Mouse (Mus musculus) spleen, embryonic (tissue): ENCODE results near the gene Ifne.

Source experiments
- CTCF ChIA-PET: fragments of 350-600 bp; sonication (Branson Sonifier 250); formaldehyde crosslinking; loops from one replicate; lab custom pipeline; 2022; lab: Charles Lee

Ifne gene

DNA sequence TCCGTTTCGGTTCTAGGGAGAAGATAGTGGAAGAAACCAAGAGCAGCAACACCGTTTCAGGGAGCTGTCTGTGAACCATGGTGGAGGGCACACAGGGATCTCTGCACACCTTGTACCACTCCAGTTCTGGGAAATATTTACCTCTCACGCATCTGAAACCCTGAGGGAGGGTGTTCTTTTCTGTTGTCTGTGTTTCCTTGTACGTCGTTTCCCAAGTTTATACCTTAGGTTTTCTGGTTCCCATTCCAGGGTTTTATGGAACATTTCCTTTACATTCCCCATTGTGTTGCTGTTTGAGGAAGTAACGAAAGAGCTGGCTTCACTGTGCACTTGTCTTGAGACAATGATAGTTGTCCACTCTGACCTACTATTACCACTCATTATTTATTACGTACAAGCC, at the start of gene Ifne:
Ifne (minus strand) TSS at position 101 of the 400 bp plus-strand sequence.
- CTCF ChIA-PET: interaction anchor here (0.6 kb wide), 1 partner anchor 259 kb away, joined by 5 read pairs; no protein-coding TSS in a partner anchor

DNA sequence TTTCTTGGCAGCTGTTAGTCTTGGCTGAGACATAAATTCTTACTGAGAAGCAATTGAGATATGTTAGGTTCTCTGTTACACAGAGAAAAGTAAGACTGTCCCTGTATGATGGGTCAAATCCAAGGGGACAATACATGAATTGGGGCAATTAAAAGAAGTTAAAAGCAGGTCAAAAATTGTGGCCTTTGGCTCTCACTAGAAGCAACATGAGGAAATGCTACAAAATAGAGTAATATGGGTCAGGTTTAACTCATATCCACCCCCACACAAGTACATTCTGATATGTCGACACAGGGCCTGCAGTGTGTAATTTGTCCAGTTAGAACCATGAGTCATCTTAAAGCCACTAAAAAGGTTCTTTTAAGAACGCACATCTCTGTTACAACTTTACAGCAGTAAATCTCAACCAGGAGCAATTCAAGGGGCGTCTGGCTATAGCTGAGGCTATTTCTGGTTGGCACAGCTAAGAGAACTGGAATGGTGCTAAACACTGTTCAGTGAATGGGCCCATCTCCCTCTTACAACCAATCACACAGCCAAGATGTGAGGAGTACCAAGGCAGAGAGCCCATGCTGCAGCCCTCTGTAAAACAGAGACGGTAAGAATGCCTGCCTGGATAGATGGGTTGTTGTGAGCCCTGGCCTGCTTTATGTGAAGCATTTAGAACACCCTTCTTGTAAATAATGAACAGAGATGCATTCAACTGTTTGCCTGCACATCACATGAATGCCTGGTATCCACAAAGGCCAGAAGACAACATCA, 48.5 kb upstream of the Ifne start:
- CTCF ChIA-PET: no interaction called here

DNA sequence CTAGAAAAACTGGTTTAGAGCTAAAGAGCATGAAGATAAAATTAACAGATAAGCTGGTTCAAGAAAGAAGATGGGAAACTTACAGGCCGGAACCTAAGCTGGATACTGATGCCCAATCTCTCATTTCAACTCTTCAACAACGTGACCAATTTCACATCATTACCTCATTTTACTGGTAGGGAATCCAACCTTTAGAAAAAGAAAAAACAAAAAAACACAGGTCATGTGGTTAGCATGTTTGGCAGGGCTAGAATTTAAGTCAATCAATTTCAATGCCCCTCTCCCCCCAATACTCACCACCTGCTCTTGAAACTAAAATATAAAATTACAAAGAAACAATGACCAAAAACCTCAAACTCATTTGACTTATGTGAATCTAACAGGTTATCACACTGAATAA, 47.8 kb upstream of the Ifne start:
- CTCF ChIA-PET: no interaction called here

DNA sequence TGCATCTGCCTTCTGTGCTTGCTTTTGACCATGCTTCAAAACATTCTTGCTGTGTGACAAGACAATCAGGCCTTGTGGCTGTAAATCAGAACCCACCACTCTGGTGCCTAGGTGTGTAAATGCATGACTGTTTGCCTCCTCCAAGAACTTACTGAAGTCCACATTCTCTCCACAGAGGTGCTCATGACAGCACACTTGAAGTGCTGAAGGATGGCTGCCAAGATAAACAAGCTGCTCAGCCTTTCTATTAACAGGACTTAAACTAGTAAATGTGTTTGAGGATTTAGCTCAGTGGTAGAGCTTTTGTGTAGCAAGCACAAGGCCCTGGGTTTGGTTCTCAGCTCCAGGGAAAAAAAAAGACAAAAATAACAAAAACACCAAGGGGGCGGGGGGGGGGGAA, 46.6 kb upstream of the Ifne start:
- CTCF ChIA-PET: no interaction called here

DNA sequence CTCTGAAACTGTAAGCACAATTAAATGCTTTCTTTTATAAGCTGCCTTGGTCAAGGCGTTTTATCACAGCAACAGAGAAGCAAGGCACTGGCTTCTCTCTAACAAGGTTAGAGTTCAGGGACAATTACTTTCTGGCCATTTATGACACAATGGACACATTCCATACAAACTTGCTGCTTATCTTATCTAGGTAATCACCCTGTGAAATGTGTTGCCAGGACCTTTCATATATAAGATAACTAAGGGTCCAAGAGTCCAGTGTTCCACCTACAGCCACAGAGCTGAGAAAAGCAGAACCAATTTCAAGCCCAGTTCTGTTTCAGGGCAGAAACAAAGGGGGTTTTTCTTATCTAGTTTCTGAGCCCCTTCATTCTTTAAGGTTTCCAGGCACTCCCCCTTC, 46.1 kb upstream of the Ifne start:
- CTCF ChIA-PET: no interaction called here

DNA sequence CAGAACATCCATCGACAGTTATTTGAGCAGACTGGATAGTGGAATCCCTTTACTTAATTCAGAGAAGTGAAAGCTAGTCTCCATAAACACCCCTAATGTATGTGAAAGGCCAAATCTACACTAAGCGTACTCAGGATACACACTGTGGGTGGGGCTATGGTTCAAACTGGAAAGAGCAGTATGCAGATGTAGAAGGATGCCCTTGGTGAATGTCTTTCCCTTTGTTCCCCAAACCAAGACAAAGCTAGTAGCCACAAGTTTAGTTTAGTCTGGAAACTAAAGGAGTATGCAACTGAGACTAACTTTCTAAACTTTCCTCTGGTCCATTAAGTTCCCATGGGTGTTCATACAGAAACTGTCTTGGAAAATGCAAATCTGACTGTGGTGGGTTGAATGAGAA, 45.5 kb upstream of the Ifne start:
- CTCF ChIA-PET: no interaction called here

DNA sequence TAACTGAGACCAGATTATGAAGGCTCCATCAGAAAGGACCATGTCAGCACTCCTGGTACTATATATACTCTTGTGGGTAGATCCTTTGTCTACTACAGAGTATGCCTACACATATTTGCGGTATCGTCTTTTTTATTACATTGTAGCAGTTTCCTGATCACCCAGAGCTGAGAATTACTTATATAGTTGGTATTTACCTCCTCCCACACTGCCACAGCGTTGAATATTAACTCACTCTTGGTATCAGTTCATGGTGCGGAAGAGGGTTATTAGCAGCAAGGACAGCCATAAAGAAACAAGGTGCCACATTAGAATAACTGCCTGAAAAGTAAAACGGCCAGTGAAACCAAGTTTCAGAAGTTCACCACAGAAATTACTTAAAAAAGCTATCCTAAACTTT, 41.3 kb upstream of the Ifne start:
- CTCF ChIA-PET: no interaction called here

DNA sequence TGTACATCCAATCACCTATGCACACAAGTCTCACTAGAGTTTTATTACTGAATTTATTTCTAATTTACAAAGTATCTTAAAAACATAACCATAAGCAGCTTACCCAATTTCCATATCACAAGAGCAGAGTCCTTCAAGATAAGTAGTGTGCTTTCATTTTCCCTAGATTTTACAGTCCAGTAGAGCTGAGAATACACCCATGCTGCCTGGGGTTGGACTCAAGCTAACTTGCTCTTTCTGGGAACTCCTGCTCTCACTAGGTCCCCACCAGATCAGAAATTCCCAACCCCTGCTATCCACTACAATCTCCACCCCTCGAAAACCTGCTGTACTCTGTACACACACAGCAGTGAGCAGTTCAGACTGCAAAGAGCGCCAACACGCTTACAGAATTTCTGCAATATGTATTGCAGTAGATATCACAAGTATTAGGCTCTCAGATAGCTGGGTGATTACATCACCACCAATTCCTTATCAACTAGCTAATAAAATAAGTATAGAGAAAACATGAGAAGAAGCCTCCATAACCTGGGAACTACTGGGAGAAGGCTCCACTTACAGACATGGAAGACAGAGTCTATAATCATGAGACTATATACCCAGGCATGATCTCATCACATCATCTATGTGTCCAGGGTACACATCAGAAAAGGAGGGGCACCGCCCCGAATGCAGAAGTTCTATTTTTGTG, 37.9 kb upstream of the Ifne start:
- CTCF ChIA-PET: no interaction called here

DNA sequence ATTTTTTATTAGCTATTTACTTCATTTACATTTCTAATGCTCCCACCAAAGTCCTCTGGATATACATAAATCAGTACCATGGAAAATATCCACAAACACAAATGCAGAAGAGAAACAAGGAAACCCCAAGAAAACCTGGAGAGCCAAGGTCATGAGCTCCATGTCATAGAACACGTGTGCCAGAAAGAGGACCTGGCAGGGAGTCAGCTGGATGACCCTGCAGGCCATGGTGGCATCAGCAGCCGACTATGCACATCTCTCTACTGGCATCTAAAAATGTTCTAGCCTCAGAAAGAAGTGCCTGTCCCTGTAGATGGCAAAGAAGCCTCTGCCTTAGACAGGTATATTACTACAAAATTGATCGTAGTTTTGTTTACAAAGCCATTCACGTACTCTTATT, 36.3 kb upstream of the Ifne start:
- CTCF ChIA-PET: no interaction called here

DNA sequence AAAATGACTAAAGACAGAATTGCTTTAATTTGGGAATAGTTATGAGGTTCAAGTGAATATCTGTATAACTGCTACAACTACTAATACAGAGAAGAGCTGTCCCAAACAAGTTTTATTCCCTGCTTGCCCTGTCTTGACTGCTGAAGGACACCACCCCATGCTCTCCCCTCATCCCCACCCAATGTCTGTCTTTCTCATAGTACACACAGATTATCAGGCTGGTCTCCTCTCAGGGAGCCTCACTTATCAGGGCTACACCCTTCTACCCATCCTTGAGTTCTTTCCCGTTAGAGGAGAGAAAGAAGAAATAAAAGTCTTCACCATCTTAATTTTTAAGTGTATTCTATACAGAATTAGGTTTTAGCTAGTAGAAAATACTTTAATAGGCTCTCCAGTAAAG, 34.0 kb upstream of the Ifne start:
- CTCF ChIA-PET: no interaction called here

DNA sequence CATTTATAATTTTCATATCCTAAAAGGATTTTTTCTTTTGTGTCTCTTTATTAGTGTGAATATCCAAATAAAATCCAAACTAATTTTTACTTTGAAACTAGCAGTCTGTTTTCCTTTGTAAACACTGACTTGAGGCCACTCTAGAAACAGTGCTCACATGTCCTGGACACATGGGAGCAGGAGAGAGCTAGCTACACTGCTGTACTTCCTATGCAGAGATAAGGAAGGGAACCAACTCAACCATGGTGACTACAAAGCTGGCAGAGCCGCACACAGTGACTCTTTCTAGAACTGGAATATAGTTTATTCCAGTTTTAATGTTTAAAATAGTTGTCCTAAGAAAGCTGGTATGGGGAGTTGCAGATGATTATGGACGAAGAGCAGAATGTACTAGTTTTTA, 32.9 kb upstream of the Ifne start:
- CTCF ChIA-PET: no interaction called here

DNA sequence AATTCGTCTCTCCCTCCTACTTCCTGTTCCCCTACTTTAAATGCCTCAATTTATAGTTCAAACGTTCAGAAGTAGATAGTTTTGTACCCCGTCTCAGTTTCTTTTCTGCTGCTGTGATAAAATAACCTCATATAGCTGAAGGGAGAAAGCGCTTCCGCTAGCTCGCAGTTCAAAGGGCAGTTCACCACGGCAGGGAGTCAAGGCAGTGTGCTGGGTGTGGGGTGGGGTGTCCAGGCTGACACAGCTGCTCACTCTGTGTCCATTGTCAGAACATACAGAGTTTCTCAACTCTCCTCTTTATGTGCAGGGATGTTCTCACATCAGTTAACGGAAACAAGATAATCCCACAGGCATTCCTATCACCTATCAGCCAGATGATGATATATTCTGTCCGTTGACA, 32.2 kb upstream of the Ifne start:
- CTCF ChIA-PET: no interaction called here

DNA sequence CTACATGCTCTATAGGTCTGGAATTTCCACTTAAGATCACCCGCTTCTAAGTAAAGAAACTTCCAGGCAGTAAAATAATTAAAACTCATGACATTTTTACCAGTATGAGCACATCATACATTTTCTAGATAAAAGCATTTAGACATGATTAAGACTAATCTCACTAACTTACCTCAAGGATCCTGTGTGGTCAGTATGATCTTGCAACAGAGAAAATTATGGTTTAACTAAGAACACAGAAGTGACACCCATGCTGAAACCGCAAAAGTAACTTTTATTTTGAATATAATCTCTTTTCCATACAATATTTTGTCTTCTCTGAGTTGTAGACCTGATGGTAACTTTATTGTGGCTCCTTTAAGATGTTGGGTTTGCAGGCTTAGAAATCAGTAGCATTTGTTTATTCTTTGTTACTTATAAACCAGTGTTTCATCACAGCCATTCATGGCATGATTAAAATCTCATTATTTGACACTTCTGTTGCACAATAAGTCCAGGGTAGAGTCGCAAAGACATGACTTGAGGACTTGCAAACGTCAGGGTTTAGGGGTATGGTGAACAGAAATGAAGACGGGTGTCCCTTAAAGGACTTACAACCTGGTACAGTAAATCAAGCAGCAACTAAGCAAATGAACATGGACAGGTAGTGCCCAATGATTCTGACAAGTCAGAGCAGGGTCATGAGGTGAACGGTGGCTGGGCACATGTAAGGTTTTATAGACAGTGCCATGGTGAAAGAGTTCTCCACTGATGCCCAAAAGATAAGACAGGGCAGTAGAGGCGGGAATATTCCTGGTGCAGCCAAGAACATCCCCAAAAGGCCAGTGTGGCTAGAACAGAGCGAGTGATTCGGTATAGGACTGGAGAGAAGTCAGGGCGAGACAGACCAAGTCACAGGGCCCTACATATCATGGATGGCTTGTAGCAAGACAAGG, 29.9 kb upstream of the Ifne start:
- CTCF ChIA-PET: no interaction called here

DNA sequence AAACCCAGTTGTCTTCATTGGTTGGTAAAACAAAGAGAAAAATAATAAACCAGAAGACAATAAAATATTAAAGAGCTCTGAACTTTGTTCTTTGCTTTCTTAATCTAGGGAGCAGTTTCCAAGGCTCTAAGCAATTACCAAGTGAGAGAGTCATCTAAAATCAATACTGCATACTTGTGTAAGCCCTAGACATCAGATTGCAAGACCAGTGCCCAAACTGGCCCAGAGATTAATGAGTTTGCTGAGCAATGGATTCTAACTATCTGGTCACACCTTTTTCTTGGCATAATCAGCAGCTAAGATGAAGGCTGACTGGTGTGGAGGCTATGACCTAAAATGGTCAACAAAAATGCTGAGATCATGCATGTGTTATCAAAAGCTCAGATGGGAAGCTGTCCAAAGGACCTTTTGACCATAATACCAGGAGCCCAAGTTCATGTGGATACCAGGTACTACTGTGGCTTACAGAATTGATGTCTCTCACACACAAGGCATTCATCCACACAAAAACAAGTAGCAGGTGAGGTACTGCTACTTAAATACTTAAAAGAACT, 13.3 kb upstream of the Ifne start:
- CTCF ChIA-PET: no interaction called here

DNA sequence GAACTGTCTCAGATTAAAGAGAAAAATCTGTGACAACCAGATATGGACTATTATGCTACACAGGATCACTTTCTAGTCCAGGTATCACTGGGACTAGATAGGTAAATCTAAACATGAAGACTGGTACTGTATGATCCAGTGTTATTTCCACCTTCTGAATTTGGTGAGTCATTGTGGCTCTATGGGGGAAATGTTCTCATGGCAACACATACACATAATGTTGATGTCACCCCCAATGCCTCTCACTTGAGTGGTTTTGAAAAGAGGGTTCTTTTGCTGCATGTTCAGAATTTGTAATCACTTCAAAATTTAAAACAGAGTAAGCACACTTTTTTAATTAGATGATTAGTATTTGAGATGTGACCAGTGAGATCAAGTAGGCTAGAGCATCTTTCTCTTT, 8.2 kb upstream of the Ifne start:
- CTCF ChIA-PET: no interaction called here

DNA sequence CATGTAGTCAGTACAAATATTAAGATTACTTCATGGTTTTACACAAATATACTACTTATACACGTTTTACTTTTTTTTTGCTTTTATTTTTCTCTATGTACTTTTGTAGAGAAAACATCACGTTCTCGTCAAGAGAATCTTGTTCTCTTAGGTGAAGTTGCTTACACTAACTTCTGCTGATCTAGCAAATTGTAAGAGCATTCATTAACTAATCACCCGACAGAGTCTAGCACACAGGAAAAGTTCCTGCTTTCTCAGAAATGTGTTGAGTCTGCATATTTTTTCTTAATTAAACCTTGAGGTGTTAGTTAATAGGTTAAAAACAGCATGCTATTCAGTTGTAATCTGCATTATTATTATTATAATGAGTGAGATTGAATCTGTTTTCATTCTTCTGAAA, 1.2 kb downstream of the Ifne start:
- CTCF ChIA-PET: no interaction called here

DNA sequence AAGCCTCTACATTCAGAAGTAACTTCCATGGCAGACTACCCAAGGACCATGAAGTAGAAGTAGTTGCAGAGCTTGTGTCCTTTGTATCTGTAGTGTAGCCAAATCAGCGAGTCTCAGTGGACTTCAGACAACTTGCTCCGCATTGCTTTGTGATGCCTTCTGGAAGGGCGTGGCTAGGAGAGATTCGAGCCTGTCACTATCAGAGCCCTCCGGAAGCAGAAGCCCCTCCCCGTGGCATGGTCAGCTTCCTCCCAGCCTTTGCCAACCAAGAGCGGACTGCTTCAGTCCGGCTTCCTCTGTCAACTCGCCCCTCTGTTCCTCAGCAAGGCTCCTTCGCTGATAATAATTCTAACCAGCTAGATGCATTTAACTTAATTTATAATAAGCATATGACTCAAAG, 1.8 kb downstream of the Ifne start:
- CTCF ChIA-PET: interaction anchor here (0.6 kb wide), 1 partner anchor 59 kb away, joined by 3 read pairs; no protein-coding TSS in a partner anchor

DNA sequence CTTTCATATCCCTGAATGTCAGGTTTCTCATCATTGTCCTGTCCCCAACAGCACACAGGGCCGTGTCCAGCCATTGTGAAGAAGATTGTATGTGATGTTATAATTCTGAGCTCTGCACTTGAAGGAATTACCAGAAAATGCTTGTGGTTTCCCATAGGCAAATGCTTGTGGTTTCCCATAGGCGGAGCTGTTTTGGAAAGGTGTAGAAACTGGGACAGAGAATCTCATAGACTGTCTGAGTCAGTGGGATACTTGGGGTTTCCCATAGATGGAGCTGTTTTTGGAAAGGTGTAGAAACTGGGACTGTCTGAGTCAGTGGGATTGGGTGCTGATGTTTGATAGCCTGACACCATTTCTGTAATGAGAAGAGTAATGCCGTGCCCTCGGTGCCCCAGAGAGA, 3.5 kb downstream of the Ifne start:
- CTCF ChIA-PET: no interaction called here

DNA sequence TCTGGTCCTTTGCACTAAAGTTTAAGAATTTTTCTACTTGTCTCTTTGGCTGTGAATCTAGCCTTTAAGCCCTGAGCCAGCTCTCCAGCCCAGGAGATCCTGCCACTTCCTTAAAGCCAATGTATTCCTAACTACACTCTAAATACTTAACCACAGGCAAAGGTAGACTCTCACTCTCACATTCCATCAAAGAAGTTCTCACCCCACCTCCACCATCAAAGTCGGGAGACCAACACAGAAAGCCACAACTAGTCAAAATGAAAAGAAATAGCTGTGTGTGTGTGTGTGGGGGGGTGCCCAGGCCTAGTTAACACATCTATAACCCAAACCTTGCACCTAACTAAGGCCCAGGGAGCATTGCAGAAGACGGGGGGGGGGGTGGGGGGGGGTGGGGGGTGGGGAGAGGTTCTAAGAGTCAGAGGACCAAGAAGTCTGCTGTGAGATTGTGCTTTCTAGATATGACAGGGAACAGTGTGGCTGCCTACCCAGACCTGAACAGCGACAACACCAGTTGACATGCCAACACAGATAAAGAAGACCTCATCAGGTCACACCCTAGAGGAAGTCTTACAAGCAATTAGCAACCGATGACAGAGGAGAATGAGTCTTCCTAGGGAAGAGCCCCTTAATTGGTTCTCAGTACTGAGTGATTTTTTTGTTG, 4.4 kb downstream of the Ifne start:
- CTCF ChIA-PET: no interaction called here

DNA sequence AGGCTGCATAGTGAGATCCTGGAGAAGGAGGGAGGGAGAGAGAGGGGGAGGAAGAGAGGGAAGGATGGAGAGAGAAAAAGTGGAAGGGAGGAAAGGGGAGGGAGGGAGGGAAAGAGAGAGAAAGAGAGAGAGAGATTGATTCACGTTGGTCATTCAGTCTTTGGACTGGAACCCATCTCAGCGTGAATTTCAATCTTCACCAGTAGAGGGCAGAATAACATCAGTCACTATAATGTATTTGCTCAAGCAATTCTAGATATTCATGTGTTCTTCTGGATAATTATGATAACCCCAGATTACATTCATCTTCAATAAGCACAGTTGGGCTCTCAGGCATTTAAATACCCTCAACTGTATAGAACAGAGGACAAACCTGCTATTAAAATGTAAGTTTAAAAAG, 7.3 kb downstream of the Ifne start:
- CTCF ChIA-PET: no interaction called here
